Mouse (Mus musculus) mouse trophoblast stem cell (cell line): ENCODE measurements at regions not wholly inside any gene's neighbourhood (a gene's known extent, or its start where the extent isn't known, plus 50 kb on each side); places are given as distances from the start of the nearest gene placed in this dataset.

Experiments
- in situ Hi-C, 2 experiments: fragments of 300-500 bp; cut with MseI, MboI; formaldehyde crosslinking; loops; 2 replicates in 1 of 2; 3 replicates in 1 of 2; pipeline ENCODE4 v1.15.1; 2025

DNA sequence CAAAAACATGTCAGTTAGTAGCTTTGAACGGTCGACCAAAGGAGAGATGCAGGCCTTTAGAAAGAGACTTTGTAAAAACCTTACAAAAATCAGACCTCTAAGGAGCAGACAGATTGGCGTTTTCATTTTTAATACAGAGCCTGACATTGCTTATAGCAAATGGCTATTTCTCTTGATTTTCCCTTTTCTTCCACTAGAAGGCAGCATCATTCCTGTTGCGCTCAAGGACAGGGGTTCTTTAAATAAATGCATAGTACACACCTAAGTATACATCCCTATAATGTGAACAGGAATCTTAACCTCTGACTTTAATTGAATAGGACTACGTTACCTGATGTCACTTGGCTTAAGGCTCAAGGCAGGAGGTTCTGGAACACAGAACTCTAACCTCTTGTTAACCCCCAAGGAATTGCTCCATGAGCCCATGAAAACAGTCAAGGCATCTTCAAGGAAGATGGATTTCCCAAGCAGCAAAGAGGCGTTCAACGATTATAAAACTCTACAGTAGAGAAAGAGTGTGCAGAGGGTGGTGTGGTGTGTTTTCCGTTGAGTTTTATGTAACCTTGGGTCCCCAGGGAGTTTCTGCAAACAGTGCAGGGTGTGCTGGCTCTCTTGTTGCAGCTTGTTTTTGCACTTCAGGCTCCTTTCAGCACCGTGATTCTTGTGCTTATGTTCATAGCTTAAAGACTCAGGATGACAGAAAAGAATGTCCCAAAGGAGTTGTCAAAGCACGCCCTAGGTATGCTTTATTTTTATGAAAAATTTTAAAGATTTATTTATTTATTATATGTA, 124.1 kb upstream of the Zfp648 start:
- in situ Hi-C loops: loop anchor here (5.0 kb wide), 1 partner anchor 40 kb away; no protein-coding TSS in a partner anchor

DNA sequence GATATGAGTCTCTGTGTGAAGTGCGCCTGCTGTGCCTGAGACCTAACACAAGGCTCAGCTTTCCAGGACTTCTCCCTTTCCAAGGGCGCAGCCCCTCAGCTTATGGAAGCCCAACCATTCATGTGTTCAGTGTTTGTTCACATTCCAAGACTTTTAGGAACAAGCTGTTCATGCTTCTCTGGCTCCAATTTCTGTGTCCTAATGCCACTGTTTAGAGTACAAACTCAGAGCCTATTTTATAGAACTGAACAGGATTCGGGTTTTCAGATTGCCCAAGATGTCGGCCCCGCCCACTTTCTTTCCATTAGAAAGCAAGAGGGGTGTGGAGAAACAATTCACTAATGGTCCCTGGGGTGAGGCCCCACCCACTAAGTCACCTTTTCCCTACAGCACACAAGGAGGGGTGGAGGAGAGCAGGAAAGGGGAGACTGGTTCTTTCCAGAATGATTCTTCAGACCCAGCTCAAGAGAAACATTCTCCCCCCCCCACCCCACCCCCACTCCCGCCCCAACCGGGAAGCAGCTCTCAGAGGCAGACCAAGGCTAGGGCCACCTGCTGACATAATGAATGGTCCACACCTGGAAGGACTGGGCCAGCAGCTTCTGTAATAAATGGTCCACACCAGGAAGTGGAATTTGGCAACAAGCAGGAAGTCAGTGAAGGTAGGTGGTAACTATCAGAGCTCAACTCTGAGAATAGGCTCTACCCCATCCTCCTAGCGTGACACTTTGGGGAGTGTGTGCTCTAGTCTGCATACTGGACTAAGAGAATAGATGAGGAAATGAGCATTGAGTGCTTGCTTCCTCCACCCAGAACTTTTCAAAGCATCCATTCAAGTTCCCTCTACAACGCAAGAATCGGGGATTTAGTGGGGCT, 120.2 kb upstream of the Zfp648 start:
- in situ Hi-C loops: no loop called here

DNA sequence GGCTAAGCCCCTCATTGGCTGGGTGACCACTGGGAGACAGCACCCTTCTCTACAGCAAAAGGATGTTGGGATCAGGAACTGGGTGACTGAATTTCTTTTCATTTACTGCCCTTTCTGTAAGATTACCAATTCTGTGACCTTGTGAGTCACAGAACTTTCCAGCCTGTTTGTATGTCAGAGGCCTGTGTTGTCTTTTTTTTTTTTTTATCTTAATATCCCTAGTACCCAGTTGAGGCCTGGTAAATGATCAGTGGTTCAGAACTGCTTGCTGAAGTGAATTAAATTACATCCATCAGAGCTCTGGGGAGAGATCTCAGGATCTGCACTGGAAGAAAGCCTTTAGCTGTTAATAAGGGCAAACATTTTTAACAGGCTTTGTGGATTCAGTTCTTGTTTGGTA, 114.8 kb upstream of the Zfp648 start:
- in situ Hi-C loops: no loop called here

DNA sequence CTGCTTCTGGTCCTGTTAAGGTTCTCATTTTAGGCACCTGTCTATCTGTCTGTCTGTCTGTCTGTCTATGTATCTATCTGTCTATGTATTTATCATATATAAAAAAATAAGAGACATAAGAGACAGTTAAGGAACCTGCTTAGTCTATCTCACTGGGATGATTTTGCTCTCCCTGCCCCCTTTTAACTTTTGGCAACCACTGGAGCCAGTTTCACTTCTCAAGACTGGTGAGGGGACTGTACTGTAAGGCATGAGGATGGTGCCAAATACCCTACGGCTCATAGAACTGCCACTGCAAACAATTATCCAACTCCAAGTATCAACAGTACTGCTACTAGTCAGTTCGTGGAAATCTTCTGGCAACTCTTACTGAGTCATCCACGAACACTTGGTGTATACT, 111.2 kb upstream of the Zfp648 start:
- in situ Hi-C loops: no loop called here

DNA sequence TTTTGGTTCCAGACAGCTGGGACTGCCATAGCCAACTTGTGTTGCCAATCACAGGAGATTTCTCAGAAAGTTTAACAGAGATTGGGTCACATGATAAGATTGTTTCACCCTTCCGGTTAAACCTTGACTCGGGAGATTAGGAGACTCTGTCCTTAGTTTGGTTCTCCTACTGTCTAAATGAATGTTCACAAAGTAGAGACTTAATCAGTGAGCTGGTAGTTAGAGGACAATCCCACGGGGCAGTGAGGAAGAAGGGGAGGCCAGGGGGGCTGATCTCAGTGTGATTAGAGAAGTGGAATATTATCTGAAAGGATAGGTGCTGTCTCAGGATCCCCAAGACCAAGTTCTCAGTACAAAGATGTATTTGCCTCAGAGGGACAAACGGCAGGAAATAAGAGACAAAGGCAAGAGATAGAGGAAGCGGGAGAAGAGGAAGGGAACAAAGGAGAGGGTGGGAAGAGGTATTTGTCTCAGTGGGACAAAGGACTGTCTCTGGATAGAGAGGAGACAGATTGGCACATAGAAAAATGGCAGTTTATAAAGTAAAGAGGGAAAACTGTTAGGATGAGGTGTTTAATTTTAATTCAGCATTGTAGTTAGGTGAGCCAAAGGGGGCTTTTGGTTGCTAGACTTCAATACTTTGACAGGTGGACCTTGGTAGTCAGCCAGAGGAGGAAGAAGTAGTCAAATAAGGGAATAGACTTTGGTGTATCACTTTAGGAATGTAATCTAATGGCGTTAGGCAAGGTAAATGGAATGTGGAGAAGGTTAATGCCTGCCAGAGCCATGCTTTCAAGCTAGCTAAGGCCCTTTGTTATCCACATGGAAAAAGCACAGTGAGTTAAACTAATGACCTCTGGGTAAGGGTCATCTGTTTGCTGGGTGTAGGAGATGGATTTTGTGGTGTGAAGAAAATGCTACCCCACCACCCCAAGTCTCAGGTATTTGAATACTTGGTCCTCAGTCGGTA, 110.2 kb upstream of the Zfp648 start:
- in situ Hi-C loops: no loop called here

DNA sequence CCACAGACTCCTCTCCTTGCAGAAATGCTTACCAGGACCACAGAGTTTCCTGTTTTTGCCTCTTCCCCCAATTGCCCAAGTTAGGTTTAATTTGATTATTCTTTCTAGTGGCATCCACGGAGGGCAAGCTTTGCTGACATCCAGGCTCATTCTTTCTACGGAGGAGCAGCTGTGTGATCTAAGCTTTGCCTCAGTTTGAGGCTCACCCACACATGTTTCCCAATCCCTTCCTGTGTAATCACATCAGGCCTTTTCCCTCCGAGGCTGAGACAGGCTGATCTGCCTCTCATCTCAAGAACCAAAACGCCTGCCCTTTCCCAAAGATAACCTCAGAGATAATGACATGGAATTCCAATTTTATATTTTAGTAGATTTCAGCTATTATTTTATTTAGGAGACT, 107.4 kb upstream of the Zfp648 start:
- in situ Hi-C loops: no loop called here

DNA sequence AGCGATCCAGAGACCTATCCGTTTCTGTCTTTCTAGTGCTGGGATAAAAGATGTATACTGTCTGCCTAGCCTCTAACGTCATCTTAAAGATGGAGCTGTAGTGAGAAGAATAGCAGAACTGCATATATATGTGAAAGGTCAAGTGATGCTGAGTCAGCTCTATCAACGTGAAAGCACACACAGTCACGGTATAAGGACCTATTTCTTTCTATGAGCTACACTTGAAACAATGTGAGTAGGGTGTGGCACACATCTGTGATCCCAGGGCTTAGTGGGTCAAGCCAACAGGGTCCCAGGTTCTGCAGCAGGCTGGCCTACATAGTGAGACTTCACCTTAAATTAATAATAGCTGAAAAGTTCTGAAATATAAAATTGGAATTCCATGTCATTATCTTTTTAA, 106.6 kb upstream of the Zfp648 start:
- in situ Hi-C loops: no loop called here

DNA sequence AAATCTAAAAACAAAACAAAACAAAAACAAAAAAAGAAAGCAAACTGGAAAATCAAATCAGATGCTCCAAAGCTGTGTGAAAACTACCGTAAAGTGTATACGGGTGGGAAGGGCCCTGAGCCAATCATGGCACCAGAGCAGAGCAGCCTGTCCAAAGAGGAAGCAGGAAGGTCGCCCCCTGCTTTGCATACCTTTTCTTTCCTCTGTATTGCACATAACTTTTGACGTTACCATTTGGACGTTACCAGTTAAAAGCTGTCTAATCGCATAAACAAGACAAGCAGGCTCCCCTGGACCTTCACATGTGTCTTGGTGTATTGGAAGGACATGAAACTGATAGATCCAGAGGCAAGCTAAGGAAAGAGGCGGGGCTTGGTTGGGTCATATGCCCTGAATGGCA, 104.9 kb upstream of the Zfp648 start:
- in situ Hi-C loops: no loop called here

DNA sequence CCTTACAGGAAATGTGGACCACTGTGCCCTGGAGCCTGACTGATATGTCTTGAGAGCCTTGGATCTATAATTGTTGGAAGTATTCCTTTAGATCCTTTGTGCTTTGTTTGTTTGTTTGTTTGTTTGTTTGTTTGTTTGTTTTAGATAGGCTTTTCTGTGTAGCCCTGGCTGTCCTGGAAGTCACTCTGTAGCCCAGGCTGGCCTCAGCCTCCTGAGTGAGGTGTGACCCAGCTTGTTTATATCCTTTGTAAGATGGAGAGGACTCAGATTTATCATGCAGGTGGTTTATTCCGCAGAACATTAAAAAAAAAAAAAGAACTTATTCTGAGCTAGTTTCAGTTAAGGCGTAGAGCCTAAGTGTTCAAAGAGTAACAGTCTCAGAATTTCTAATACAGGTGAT, 104.1 kb upstream of the Zfp648 start:
- in situ Hi-C loops: no loop called here

DNA sequence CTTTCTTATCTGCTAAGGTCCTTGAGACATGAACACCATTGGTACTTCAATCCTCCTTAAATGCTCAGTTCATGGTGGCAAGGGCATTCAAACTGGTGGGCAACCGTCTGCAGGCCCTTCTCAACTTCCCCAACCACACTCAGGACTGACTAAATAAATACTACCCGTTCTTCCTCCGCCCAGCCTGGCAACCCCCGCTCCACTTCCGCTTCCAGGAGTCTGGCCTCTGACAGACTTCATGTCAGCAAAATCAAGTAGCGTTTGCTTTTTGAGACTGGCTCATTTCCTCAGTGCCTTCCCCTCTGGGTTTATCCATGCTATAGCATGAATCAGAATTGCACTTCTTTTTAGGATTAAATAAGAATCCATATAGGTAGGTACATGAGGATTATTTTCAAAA, 103.3 kb upstream of the Zfp648 start:
- in situ Hi-C loops: no loop called here

DNA sequence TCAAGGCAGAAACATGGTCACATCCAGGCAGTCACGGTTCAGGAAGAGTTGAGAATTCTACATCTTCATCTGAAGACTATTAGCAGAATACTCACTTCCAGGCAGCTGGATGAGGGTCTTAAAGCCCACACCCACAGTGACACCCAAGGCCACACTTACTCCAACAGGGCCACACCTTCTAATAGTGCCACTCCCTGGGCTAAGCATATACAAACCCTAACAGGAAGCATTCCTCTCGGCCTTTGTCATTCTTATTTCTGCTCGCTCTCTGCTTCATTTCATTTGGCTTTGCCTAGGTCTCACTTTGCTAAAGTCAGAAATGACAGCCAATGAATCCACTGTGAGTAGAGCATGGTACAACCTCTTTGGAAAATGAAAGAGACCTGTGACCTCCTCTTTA, 100.4 kb upstream of the Zfp648 start:
- in situ Hi-C loops: no loop called here

DNA sequence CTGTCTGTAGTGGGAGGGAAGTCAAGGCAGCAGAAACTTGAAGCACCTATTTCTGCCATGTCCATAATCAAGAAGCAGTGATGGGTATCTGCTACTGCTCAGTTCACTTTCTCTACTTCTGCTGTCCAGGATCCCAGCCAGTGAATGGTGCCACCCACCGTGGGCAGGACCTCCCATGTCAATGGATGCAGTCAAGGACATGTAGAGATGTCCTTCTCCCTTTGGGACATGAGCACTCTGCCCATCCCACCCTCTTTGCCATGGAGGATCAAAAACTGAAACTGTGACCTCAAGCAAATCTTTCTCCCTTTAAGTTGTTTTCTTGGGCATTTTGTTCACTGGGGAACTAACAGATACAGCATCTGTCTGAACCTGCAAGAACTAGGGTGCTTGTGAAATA, 99.6 kb upstream of the Zfp648 start:
- in situ Hi-C loops: no loop called here

DNA sequence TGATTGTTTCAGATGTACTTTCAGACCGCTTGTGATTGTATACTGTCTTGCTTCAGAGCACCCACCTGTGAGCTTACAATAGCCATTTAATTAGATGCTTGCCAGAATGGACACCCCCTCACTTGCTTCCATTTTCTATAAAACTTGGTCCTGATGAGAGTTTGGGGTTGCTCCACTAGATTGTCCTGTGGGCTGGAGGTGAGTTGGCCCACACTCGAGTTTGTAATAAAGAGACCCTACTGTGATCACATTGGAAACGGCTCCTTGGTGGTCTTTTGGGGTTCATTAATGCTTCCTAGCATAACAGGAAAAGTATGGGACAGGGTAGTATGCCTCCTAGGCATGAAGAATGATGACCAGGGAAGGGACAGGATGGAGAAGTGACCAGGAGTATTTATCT, 98.8 kb upstream of the Zfp648 start:
- in situ Hi-C loops: no loop called here

DNA sequence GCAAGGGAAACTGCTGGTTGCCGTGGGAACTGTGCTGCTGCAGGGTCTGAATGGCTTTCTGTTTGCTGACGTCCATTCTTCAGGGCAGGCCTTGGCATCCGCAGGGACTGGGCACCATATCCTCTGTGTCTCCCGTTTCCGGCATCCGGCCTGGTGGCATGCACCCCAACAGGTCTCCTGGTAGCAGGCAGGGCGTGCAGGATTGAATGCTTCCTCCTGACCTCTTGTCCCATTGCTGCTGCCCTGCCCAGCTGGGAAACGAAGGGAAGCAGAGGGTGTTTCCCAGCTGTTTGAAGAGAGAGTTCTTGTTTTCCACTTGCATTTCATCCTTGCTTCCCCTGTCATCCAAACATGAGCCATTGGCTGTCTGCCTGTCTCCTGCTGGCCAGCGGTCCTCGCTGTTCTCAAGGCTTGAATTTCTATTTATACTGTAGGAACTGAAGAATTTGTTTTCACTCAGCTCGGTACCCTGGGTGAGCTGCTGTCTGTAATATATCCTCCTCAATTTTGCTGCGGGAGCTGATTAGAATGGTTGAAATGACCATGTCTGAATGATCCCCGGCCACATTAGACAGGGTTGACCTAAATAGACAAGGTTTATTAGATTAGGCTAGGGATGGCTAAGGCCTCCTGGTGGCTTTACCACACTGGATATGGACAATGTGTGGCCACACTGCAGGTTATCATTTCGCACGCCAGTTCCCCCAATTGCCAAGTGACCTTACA, 98.0 kb upstream of the Zfp648 start:
- in situ Hi-C loops: no loop called here

DNA sequence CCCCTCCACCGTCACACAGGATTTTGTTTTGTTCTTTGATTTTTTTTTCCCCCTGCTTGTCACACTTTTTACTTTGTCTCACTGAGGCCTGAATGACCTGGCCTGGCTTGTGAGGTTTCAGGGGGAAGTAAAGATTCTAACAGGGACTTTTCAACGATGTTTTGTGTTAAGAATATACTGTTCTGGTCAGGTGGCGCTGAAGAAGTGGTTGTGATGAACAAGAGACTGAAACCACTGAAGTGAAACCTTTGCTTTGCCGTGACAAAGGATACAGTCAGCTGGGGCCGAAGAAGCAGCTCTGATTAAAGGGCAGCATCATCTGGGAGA, 97.4 kb upstream of the Zfp648 start:
- in situ Hi-C loops: no loop called here

DNA sequence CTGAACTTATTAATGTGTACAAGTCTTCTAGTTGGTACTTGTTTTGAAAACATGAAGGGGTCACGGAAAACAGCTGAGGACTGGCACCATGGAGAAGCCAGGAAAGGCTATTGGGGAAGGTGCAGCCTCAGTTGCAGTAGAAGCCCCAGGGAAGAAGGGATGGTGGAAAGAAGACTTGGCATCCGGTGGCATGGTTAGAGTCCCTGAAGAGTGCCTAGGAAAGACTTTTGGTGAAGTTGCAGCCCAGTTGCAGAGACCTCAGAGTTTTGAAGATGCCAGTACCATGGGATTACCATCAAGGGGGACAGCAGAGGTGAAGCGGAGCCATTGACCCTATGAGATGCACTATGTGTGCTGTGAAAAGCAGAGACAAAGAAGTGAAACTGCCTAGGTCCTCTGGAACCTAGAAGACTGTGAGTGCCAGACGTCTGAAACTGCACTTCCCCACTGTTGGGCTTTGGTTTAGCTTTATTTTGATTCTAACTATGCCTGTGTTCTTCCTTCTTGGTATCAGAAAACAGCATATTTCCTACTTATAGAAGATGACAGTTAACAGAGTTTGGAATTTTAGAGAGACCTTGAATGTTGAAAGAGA, 96.9 kb upstream of the Zfp648 start:
- in situ Hi-C loops: no loop called here

DNA sequence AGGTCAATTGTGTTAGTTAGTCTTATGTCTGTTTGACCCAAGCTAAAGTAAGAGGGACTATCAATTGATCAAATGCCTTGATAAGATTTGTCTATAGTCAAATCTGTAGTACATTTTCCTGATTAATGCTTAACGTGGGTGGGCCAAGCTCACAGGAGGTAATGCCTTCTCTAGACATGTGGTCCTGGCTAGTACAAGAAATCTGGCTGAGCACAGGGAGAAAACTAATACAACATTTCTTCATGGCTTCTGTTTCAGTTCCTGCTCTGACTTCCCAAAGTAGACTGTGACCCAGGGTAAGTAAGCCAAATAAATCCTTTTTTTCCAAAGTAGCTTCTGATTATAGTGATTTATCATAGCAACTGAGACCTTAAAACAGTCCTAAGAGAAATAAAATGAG, 96.2 kb upstream of the Zfp648 start:
- in situ Hi-C loops: no loop called here

DNA sequence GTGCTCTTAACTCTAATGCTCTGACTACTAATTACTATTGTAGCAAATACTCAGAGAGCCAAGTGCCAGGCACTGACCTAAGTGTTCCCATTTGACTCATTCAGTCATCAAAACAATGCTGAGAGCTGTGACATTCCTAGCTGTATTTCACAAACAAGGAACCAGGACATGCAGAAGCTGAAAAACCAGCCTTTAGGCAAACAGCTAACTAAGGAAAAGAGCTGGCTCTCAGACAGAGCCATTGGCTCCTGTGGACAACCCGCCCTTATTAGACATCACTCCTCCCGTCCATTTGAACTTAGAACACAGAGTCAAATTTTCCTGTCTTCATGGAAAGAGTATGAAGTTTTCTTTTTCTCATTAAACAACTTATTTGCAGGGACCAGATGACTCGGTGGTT, 88.5 kb upstream of the Zfp648 start:
- in situ Hi-C loops: loop anchor here in 1 of 2 experiments (10.0 kb wide), 1 partner anchor 218 kb away; the partner anchor contains the start of genes Glul and Teddm1a

DNA sequence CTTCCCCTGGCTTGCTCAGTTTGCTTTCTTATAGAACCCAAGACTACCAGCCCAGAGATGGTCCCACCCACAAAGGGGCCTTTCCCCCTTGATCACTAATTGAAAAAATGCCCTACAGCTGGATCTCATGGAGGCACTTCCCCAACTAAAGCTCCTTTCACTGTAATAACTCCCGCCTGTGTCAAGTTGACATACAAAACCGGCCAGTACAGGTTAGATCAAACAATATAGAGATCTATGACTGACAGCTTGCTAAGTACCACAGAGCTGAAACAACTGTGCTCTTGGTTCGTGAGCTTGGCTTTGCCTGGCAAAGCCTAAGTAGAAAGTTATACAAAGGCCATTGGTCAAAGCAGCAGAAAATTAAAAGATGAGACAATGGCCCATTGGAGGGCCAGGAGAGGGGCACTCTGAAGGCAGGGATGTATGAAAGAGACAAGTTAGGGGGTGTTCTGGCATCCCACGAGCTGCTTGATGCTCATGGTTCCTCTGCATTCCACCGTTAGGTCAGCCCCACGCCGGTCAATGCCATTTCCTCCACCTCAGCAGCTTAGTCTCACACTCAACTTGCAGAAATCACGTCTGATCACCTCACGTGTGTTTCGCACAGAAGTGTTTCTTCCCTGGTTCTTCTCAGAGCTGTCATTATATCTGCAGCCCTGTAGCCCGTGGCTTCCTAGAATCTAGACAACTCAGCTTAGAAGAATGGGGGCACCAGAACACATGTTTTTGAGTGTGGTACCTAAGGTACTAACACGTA, 87.5 kb upstream of the Zfp648 start:
- in situ Hi-C loops: loop anchor here in 1 of 2 experiments (10.0 kb wide), 1 partner anchor 219 kb away; the partner anchor contains the start of genes Glul and Teddm1a

DNA sequence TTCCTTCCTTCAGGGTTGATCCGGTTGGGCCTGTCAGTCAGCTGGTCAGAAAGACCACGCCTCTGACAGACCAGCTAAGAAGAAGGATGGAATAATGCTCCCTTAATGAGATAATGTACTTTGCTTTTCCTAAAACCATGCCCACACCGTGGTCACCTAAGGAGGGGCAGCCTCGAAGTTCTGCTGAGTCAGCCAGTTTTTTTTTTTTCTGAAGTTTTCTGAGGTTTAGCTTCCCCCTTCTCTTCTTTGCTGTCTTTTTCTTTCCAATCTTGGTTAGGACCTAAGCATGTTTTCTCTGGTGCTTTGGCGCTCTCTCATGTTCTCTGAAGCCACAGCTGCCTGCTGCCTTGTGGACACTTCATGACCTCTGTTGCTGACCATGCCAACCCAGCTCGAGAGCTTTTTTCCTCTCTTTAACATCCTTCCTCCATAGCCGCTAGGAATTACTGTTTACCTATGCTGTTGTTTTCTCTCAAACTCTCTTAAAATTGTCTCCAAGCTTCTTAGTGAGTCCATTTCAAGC, 84.7 kb upstream of the Zfp648 start:
- in situ Hi-C loops: loop anchor here (5.0 to 10.0 kb wide), 3 partner anchors 39 to 221 kb away; partner anchors contain the start of genes Glul (in 2 of the 2) and Teddm1a (in 1 of the 2)
